Mouse (Mus musculus): Measurements from ENCODE around the gene Rasal1.

Gene Rasal1

GRCm38 (mm10) chr5:120622198-120622851, 26.3 kb upstream of the Rasal1 start:
- DNase-seq (ENCODE audit: low spot score) = no peak

- DNase-seq (ENCODE audit: low spot score) = no peak
These were observed 24.2 kb upstream of the Rasal1 start for GRCm38 (mm10) chr5:120624427-120624826.

- peak; percentile 61 for DNase-seq (ENCODE audit: low spot score)
These were observed 22.2 kb upstream of the Rasal1 start for GRCm38 (mm10) chr5:120626399-120626798.

- peak; percentile 51 for DNase-seq (ENCODE audit: low spot score)
These were observed 20.9 kb upstream of the Rasal1 start for GRCm38 (mm10) chr5:120627515-120628300.

GRCm38 (mm10) chr5:120628624-120629023, 20.0 kb upstream of the Rasal1 start:
- no peak for DNase-seq (ENCODE audit: low spot score)

GRCm38 (mm10) chr5:120631128-120631527, 17.5 kb upstream of the Rasal1 start:
- no peak for DNase-seq (ENCODE audit: low spot score)

GRCm38 (mm10) chr5:120631892-120632291, 16.7 kb upstream of the Rasal1 start:
- DNase-seq (ENCODE audit: low spot score) = no peak

GRCm38 (mm10) chr5:120634131-120634530, 14.5 kb upstream of the Rasal1 start, which contains the start of gene Cfap73:
Gene Cfap73, minus strand, starts transcription at chr5:120634235.
- DNase-seq (ENCODE audit: low spot score) = no peak

GRCm38 (mm10) chr5:120634860-120635259, 13.8 kb upstream of the Rasal1 start:
- DNase-seq (ENCODE audit: low spot score) = no peak

- DNase-seq (ENCODE audit: low spot score) = no peak
These were observed 13.0 kb upstream of the Rasal1 start for GRCm38 (mm10) chr5:120635633-120636032.

- no peak for DNase-seq (ENCODE audit: low spot score)
These were observed 8.5 kb upstream of the Rasal1 start for GRCm38 (mm10) chr5:120640094-120640493.

- DNase-seq (ENCODE audit: low spot score) = no peak
These were observed 5.1 kb upstream of the Rasal1 start for GRCm38 (mm10) chr5:120643365-120644085.

- no peak for DNase-seq (ENCODE audit: low spot score)
These were observed 4.4 kb upstream of the Rasal1 start for GRCm38 (mm10) chr5:120644227-120644626.

- no peak for DNase-seq (ENCODE audit: low spot score)
These were observed 2.8 kb upstream of the Rasal1 start for GRCm38 (mm10) chr5:120645851-120646250.

- no peak for DNase-seq (ENCODE audit: low spot score)
These were observed 1.3 kb upstream of the Rasal1 start for GRCm38 (mm10) chr5:120647361-120647760.

GRCm38 (mm10) chr5:120647814-120648491, 659 bp upstream of the Rasal1 start:
- no peak for DNase-seq (ENCODE audit: low spot score)

- DNase-seq (ENCODE audit: low spot score) = peak; percentile 48
These were observed 842 bp downstream of the Rasal1 start for GRCm38 (mm10) chr5:120649374-120649933.

GRCm38 (mm10) chr5:120649938-120650337, 1.3 kb downstream of the Rasal1 start:
- DNase-seq (ENCODE audit: low spot score) = no peak

GRCm38 (mm10) chr5:120651230-120651629, 2.6 kb downstream of the Rasal1 start:
- DNase-seq (ENCODE audit: low spot score) = no peak

GRCm38 (mm10) chr5:120652915-120653701, 4.5 kb downstream of the Rasal1 start:
- no peak for DNase-seq (ENCODE audit: low spot score)

- DNase-seq (ENCODE audit: low spot score) = no peak
These were observed 5.3 kb downstream of the Rasal1 start for GRCm38 (mm10) chr5:120653873-120654272.

Data from retina, embryonic 14.5 days (tissue).